Mouse (Mus musculus) left cerebral cortex, postnatal 36 days (tissue): ENCODE data around the gene Tex2. TPM values are rescaled to one million over a fixed set of nuclear protein-coding genes. Genes with fewer than 3 reads are reported as not detected.

Source experiments
- DNase-seq, 2 experiments: peaks; one replicate each; pipeline ENCODE4 v3.0.0; 2021 to 2022; ENCODE audit warnings: low spot score in 2 of 2, mixed read lengths in 1 of 2
- intact Hi-C: fragments of 180-260 bp; cut with DNase I; formaldehyde crosslinking; loops from one replicate; pipeline ENCODE4 v1.15.1; 2025
- total RNA-seq, 2 experiments: library from RNA; stranded (reverse); gene quantifications; 2 replicates each; pipeline ENCODE4 v1.2.3; 2021

Tex2 gene
- total RNA-seq, 2 experiments from 2014 or later, result 102 to 112 TPM

GRCm38 (mm10) chr11:106558008-106558407 lies 55.2 kb downstream of the Tex2 start:
- intact Hi-C loops, result loop anchor here (2.0 kb wide), 1 partner anchor 55 kb away; the partner anchor contains the start of gene Tex2
- no peak for DNase-seq

- no peak for DNase-seq
- intact Hi-C loops, result no loop called here
Measured at GRCm38 (mm10) chr11:106557398-106557797, 55.8 kb downstream of the Tex2 start.

DNA sequence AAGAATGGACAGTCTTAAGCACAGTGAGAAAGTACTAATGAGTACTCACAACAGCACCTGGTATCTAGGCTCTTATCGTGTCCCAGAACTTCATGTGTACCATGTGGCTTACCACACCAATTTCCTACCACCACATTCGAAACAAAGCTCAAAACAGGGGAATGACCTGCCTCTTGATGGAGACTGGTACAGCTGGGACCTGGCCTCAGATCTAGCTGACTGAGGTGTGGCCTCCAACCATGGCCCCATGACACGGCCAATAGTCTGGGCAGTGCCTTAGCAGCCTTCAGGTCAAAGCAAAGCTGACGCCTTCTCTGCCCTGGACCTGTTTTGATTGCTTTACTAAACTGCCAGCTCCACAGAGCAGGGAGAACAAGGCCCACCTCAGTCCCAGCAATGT lies 56.5 kb downstream of the Tex2 start:
- intact Hi-C loops, result no loop called here
- DNase-seq, result no peak

DNA sequence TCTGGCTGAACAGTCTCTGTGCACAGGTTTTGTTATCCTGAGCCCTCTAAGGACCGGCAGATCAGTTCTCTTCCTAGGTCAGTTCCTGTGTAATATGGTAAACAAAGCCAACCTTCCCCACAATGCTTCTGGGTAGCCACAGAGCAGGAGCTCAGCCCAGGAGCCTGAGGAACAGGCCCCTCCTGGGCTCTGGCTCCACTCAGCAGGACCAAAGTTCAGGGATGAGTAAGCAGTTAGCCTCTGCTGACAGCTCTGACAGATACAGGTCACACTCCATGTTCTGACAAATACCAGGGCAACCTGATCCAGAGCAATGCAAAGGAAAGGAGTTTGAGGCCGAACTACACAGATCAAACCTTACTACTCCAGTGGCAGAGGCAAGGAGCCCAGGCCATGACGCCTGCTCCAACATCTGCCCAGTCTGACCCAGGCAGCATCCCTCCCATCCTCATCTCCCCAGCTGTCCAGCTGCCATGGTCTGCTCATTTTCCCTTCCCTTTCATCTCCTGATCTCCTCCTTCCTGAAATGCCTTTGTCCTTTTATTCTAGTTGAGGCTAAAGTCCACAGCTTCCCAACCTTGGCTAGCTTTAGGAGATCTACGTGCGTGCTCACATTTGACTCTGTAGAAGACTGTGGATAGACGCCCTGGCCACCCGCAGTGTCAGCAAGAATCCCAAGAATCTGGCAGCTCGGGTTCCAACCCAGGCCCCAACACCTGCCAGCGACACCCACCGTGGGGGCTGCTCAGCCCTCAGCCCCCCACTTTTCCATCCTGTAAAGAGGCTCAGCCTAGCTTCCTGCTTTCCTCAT lies 57.2 kb downstream of the Tex2 start:
- no peak for DNase-seq
- intact Hi-C loops, result no loop called here

GRCm38 (mm10) chr11:106550398-106550797 lies 62.8 kb downstream of the Tex2 start:
- intact Hi-C loops, result no loop called here
- DNase-seq, result no peak

GRCm38 (mm10) chr11:106546081-106546480 lies 67.1 kb downstream of the Tex2 start:
- DNase-seq, result no peak
- intact Hi-C loops, result no loop called here

- no peak for DNase-seq
- intact Hi-C loops, result no loop called here
Measured at GRCm38 (mm10) chr11:106544916-106545315, 68.3 kb downstream of the Tex2 start.

DNA sequence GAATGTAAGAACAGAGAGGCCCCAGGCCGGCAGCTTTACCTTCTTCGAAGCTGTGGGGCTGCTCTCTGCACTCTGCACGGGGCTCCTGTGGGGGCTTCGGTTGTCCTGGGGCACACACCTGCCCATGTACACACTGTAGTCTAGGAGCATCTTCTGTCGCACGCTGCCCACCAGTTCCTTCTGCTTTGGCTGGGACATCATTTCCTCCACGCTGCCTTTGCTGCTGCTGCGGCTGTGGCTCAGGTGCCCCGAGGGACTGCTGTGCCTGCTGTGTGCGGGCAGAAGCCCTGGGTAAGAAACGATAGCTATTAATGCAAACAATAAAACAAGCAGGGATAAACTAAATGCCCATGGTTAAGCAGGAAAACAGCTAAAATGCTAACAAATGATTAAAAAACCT lies 69.1 kb downstream of the Tex2 start:
- intact Hi-C loops, result no loop called here
- no peak for DNase-seq

- DNase-seq, result no peak
- intact Hi-C loops, result no loop called here
Measured at GRCm38 (mm10) chr11:106543006-106543405, 70.2 kb downstream of the Tex2 start.

DNA sequence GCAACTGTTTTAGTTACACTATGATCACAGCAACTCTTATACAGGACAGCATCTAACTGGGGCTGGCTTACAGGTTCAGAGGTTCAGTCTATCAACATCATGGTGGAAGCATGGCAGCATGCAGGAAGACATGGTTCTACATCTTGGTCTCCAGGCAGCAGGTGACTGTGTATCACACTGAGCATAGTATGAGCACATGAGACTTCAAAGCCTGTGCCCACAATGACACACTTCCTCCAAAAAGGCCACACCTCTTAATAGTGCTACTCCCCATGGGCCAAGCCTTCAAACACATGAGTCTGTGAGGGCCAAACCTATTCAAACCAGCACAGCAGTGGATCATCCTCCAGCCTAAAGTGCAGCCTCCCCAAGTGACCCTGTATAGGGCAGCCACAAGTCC lies 70.8 kb downstream of the Tex2 start:
- intact Hi-C loops, result no loop called here
- no peak for DNase-seq

- DNase-seq, result no peak
- intact Hi-C loops, result no loop called here
Measured at GRCm38 (mm10) chr11:106540506-106541268, 72.5 kb downstream of the Tex2 start.

DNA sequence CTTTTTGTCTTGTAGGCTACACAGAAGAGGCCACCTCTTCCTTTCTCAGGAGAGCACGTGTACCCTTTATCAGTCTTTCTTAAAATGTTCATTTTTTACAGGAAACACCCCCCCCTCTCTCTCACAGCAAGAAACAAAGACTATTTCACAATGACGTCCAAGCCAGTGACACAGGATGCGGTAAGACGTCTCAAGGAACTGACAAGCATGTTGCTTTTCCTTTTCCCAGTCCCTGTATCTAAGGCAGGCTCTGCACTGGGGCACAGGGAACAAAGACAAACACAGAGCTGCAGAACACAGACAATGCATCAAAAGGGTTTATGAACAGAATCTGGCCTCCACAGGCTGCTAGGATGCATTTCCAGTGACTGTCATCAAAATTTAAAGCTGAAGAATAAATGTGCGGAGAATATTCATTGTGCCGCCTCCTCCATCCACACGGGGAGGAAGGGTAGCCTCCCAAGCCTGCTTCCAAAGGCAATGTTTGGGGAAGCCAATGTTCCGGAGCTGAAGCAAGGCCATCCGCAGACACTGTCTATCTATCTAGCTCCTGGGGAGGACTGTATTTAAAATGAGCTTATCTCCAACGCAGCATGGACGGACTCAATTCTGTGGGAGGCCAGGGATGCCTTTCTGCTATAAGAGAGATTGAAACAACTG lies 76.8 kb downstream of the Tex2 start:
- DNase-seq, result peak; percentile 26 to 38
- intact Hi-C loops, result no loop called here

GRCm38 (mm10) chr11:106535660-106536252 lies 77.5 kb downstream of the Tex2 start:
- intact Hi-C loops, result no loop called here
- DNase-seq, result no peak

DNA sequence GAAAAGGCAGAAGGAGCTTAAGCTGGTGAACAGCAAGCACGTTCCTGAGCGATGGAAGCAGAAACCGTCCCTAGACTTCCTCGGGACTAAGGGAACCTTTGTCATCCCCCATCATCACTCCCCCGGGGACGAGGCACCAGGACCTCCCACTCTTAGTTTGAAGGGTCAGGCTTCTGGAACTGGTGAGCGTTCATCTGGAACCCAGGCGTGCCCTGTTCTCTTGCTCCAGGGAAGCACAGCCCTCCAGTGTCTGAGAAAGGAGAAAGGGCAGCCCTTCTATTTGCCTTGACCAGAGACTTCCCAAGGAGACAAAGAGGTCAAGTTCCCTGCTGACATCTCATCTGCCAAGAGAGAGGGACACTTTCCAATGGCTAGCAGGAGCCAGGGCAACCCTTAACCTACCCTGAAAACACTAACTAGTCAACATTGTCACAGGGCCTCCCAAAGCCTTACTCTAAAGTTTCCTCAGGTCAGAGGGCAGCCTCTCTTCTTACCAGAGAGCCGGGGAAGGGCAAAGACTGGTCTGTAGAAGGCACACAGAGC lies 80.9 kb downstream of the Tex2 start:
- intact Hi-C loops, result no loop called here
- no peak for DNase-seq

DNA sequence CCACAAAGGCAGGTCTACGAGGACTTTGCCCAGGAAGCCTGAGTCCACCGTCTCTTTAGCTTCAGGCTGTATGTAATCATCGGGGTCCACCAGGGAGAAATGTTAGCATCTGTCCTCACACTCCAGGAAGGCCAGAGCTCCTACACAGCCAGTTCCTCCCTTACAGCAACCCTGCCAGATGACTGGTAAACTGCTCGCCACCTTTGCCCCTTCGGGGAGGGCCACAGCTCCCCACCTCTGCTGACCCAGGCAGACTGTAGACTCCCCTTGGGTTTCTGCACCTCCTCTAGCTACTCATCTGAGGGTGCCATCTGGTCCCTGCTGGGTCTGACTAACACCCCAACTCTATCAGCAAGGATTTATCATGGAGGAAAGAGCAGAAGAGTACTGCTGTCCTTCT lies 83.4 kb downstream of the Tex2 start:
- intact Hi-C loops, result no loop called here

DNA sequence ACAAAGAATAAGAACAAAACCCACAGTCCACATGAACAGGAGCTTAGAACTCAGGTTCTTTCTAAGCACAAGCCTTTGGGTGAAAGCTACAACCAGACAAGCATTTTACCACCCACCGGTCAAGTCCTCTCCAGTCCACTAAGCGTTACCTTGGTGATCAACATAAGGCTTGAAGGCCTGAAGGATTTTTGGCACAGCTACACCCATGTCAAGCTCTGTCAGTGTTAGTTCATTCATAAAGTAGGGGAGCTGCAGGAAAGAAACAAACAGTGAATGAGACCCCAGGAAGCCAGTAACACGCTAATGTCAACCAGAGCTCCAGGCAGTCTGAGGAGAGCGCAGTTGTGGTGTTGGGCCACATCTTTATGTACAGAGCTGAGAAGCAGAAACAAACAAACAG lies 84.1 kb downstream of the Tex2 start:
- DNase-seq, result no peak
- intact Hi-C loops, result no loop called here

More for the DNA sequence above, 83.4 kb downstream of the Tex2 start:
- no peak for DNase-seq

DNA sequence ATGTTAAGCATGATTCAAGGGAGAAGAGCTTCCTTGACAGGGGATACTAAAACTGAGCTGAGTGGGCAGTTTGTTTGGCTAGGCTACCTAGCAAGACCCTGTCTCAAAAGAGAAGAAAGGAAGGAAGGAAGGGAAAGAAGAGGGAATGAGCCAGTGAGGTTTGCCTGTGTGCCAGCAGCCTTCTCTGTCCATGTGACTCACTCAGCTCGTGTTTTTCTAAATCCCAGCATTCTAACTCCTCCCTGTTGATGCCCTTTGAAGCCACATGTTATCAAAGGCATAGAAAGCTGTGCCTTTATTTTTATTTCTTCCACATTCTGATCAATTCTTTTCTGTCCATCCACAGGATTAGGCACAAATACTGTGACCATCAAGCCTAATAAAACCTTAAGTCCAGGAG lies 85.3 kb downstream of the Tex2 start:
- intact Hi-C loops, result no loop called here
- DNase-seq, result no peak

DNA sequence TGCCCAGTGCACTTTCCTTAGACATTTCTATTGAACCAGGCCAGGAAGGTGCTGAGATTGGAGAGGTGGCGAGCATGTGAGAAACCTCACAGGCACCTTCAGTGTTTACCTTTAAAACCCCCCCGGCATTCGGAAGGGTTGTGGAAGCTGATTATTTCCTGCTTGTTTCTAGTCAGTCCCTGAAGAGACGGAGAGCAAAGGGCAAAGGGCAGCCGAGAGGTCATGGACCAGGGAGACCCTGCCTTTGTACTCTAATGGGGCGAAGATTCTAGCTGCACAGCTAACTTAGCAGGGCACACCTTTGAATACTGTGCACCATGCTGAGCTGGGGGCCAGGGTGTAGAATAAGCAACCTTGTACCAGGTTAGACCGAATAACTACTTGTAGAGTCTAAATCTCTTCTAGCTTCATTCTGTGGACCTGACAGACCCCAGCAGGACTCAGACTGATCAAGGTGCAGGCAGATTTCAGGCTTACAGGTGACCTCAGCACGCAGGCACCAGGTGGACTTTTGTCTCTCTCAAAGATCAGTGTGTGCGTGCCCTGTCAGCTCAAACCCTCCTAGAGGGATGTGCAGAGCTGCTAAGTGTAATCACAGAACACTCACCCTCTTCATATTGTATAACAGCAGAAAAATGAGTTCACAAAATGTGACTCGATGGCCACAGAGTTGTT lies 85.9 kb downstream of the Tex2 start:
- intact Hi-C loops, result no loop called here
- DNase-seq, result no peak

GRCm38 (mm10) chr11:106522538-106522937 lies 90.7 kb downstream of the Tex2 start:
- no peak for DNase-seq
- intact Hi-C loops, result no loop called here
